Mouse (Mus musculus): Measurements from ENCODE around the gene Btg4. TPM values are rescaled to one million over a fixed set of nuclear protein-coding genes. Genes with fewer than 3 reads are reported as not detected.

Btg4 gene
- total and polyA plus RNA-seq, 3 experiments = not detected

- H3K9me3 ChIP-seq (replicated peaks; ENCODE audit: low read length) = no peaks in the 10 kb centered on the region
- H3K4me1 ChIP-seq (ENCODE audit: control insufficient read depth in 1 of 2, insufficient read depth in 2 of 2) = peaks cover under 1 to 2% of the 10 kb centered on the region in 2 experiments; a peak in 3 of 4 replicates
- in situ Hi-C loops (cut with MboI; ENCODE audit: low pct_ligation_motif_present, low pct_unique_long_range_greater_than_20kb, low sequenced_read_pairs) (no loop called here), dilution Hi-C loops (cut with MboI; ENCODE audit: extremely low pct_ligation_motif_present, extremely low pct_unique_long_range_greater_than_20kb, low sequenced_read_pairs) (no loop called here)
- no peaks in the 10 kb centered on the region for H3K27me3 ChIP-seq (replicated peaks)
- H3K79me2 ChIP-seq (replicated peaks; ENCODE audit: control insufficient read depth, extremely low read depth, insufficient read depth, poor library complexity, severe bottlenecking) = no peaks in the 10 kb centered on the region
- DNase-seq (ENCODE audit: extremely low read depth) = no peak
- H3K4me3 ChIP-seq (replicated peaks in 1 of 3; ENCODE audit: low read depth in 2 of 3, low read length in 2 of 3, poor library complexity in 1 of 3) = no peak overlapping the region
- no peak overlapping the region for H3K4me2 ChIP-seq (ENCODE audit: insufficient read depth, low read depth, poor library complexity, severe bottlenecking)
- TF ChIP-seq JUND (conservative IDR thresholded peaks at IDR 0.05; ENCODE audit: low read depth, low read length) (no peak), ELF1 (IDR thresholded peaks at IDR 0.05; ENCODE audit: low read depth, low read length) (no peak), POLR2AphosphoS2 (IDR thresholded peaks at IDR 0.05; ENCODE audit: low read depth, low read length) (no peak), IRF4 (IDR thresholded peaks at IDR 0.05; ENCODE audit: low read depth, low read length) (no peak), CTCF (conservative IDR thresholded peaks at IDR 0.05 in 1 of 2, IDR thresholded peaks at IDR 0.05 in 1 of 2; ENCODE audit: low read depth in 2 of 2, low read length in 2 of 2) (no peak), POLR2A (IDR thresholded peaks at IDR 0.05; ENCODE audit: low read depth, low read length) (no peak), E2F4 (IDR thresholded peaks at IDR 0.05; ENCODE audit: insufficient replicate concordance, low read depth, low read length) (no peak), NELFE (IDR thresholded peaks at IDR 0.05; ENCODE audit: low read depth, low read length) (no peak), KAT2A (IDR thresholded peaks at IDR 0.05; ENCODE audit: insufficient replicate concordance, low read length) (no peak), TCF12 (IDR thresholded peaks at IDR 0.05; ENCODE audit: low read depth, low read length) (no peak), ZNF384 (IDR thresholded peaks at IDR 0.05; ENCODE audit: low read depth, low read length) (no peak), MAZ (IDR thresholded peaks at IDR 0.05; ENCODE audit: low read depth, low read length) (no peak)
- no peak overlapping the region for H3K27ac ChIP-seq (ENCODE audit: insufficient read depth, low read depth)
- no peaks in the 10 kb centered on the region for H3K36me3 ChIP-seq (replicated peaks in 1 of 2; ENCODE audit: control insufficient read depth in 1 of 2, insufficient read depth in 1 of 2, low read length in 1 of 2)
- H3K9ac ChIP-seq (ENCODE audit: insufficient read depth, low read depth) = no peak overlapping the region
Measured at GRCm38 (mm10) chr9:51076300-51076978, 15.7 kb downstream of the Btg4 start.

- H3K36me3 ChIP-seq (replicated peaks in 1 of 2; ENCODE audit: control insufficient read depth in 1 of 2, insufficient read depth in 1 of 2, low read length in 1 of 2) = no peaks in the 10 kb centered on the region
- H3K9ac ChIP-seq (ENCODE audit: insufficient read depth, low read depth) = no peak within 1 kb of the TSS
- no peak within 1 kb of the TSS for H3K4me3 ChIP-seq (replicated peaks in 1 of 3; ENCODE audit: low read depth in 2 of 3, low read length in 2 of 3, poor library complexity in 1 of 3)
- dilution Hi-C loops (cut with MboI; ENCODE audit: extremely low pct_ligation_motif_present, extremely low pct_unique_long_range_greater_than_20kb, low sequenced_read_pairs) (no loop called here), in situ Hi-C loops (cut with MboI; ENCODE audit: low pct_ligation_motif_present, low pct_unique_long_range_greater_than_20kb, low sequenced_read_pairs) (no loop called here)
- TF ChIP-seq TBP (conservative IDR thresholded peaks at IDR 0.05; ENCODE audit: low read depth, low read length) (no peak), CHD2 (IDR thresholded peaks at IDR 0.05; ENCODE audit: low read length) (no peak), POLR2A (IDR thresholded peaks at IDR 0.05; ENCODE audit: low read depth, low read length) (no peak), MAX (IDR thresholded peaks at IDR 0.05; ENCODE audit: low read length) (no peak), HCFC1 (IDR thresholded peaks at IDR 0.05; ENCODE audit: low read depth, low read length) (no peak), ZKSCAN1 (IDR thresholded peaks at IDR 0.05; ENCODE audit: borderline replicate concordance, low read depth, low read length) (no peak), MEF2A (IDR thresholded peaks at IDR 0.05; ENCODE audit: borderline replicate concordance, low read depth, low read length) (no peak), MYC (IDR thresholded peaks at IDR 0.05; ENCODE audit: low read depth, low read length) (no peak), EP300 (IDR thresholded peaks at IDR 0.05; ENCODE audit: low read length) (no peak), MXI1 (IDR thresholded peaks at IDR 0.05; ENCODE audit: low read depth, low read length) (no peak), POLR2AphosphoS2 (IDR thresholded peaks at IDR 0.05; ENCODE audit: low read depth, low read length) (no peak), CHD1 (IDR thresholded peaks at IDR 0.05; ENCODE audit: low read depth, low read length) (no peak), PAX5 (IDR thresholded peaks at IDR 0.05; ENCODE audit: low read length) (no peak), JUND (conservative IDR thresholded peaks at IDR 0.05; ENCODE audit: low read depth, low read length) (no peak)
- no peak for DNase-seq (ENCODE audit: extremely low read depth)
- peaks cover 3 to 5% of the 10 kb centered on the region in 2 experiments; a peak in 3 of 4 replicates for H3K4me1 ChIP-seq (ENCODE audit: control insufficient read depth in 1 of 2, insufficient read depth in 2 of 2)
- no peak within 1 kb of the TSS for H3K27ac ChIP-seq (ENCODE audit: insufficient read depth, low read depth)
- no peak within 1 kb of the TSS for H3K4me2 ChIP-seq (ENCODE audit: insufficient read depth, low read depth, poor library complexity, severe bottlenecking)
- no peaks in the 10 kb centered on the region for H3K79me2 ChIP-seq (replicated peaks; ENCODE audit: control insufficient read depth, extremely low read depth, insufficient read depth, poor library complexity, severe bottlenecking)
- no peaks in the 10 kb centered on the region for H3K27me3 ChIP-seq (replicated peaks)
- H3K9me3 ChIP-seq (replicated peaks; ENCODE audit: low read length) = no peaks in the 10 kb centered on the region
Measured at GRCm38 (mm10) chr9:51076979-51077315, 16.2 kb downstream of the Btg4 start, which contains the start of gene Layn. TSS of gene Layn (minus strand) at chr9:51077094.

All from CH12.LX (cell line).